Mouse (Mus musculus) hindbrain, embryonic 16.5 days (tissue): ENCODE measurements around the gene Atrnl1. TPM values are rescaled to one million over a fixed set of nuclear protein-coding genes. Genes with fewer than 3 reads are reported as not detected.
"Not testable (repeated sequence)": the region's sequence is repeated elsewhere in the genome, so short reads cannot be mapped to it uniquely, and the experiment has no call there.

ENCODE experiments used
- ATAC-seq: fragments of 200-750 bp; cut with Nextera tagmentation; 2 replicates; pipeline ENCODE4 v1.8.0; 2017; ENCODE audit warnings: moderate TSS enrichment, moderate library complexity
- H3K27ac ChIP-seq: fragments of 300-500 bp; sonication (generic); 2 replicates; pipeline ENCODE4 v1.5.1; 2014; ENCODE audit warnings: low read depth, mild to moderate bottlenecking, control low read depth, low read length, moderate library complexity
- H3K27me3 ChIP-seq: fragments of 300-500 bp; sonication (generic); replicated peaks from 2 replicates; pipeline ENCODE4 v1.6.1; 2014; ENCODE audit warnings: low read length; ENCODE audit not compliant: control insufficient read depth, insufficient read depth
- H3K36me3 ChIP-seq: fragments of 300-500 bp; sonication (generic); 2 replicates; pipeline ENCODE4 v1.6.1; 2014; ENCODE audit warnings: mild to moderate bottlenecking, low read length, moderate library complexity, mixed read lengths; ENCODE audit not compliant: control insufficient read depth, insufficient read depth
- H3K4me1 ChIP-seq: fragments of 300-500 bp; sonication (generic); 2 replicates; pipeline ENCODE4 v1.6.1; 2014; ENCODE audit warnings: low read depth, low read length; ENCODE audit not compliant: control insufficient read depth, insufficient read depth
- H3K4me2 ChIP-seq: fragments of 300-500 bp; sonication (generic); 2 replicates; pipeline ENCODE4 v1.6.1; 2014; ENCODE audit warnings: mild to moderate bottlenecking, low read length, control low read depth, moderate library complexity
- H3K4me3 ChIP-seq: fragments of 300-500 bp; sonication (generic); 2 replicates; pipeline ENCODE4 v1.5.1; 2014; ENCODE audit warnings: mild to moderate bottlenecking, low read length, control low read depth, moderate library complexity
- H3K9ac ChIP-seq: fragments of 300-500 bp; sonication (generic); 2 replicates; pipeline ENCODE4 v1.6.1; 2014; ENCODE audit warnings: low read depth, mild to moderate bottlenecking, control low read depth, low read length, moderate library complexity
- H3K9me3 ChIP-seq: fragments of 300-500 bp; sonication (generic); 2 replicates; pipeline ENCODE4 v1.6.1; 2014; ENCODE audit warnings: mild to moderate bottlenecking, low read length, moderate library complexity; ENCODE audit not compliant: control insufficient read depth
- WGBS: fragments of 180-500 bp; shearing (Covaris S2); extraction: QIAGEN DNeasy Blood & Tissue Kit; methylation state at CpG from one replicate; pipeline ENCODE4 v1.1.7; 2014; 5-methylcytosine and 5-hydroxymethylcytosine counted together
- polyA plus RNA-seq: library from polyadenylated mRNA; unstranded; fragments of >200 nt; fragmentation: Nextera tagmentation; extraction: Ambion mirVana; gene quantifications from 2 replicates; pipeline ENCODE4 v1.2.1, GENCODE M21; 2015

Gene Atrnl1
- polyA plus RNA-seq, 1 experiment from 2014 or later = 5.3 TPM

- not testable (repeated sequence) for H3K4me1 ChIP-seq, H3K36me3 ChIP-seq, ATAC-seq, H3K4me3 ChIP-seq, H3K27me3 ChIP-seq, H3K9ac ChIP-seq, H3K27ac ChIP-seq, H3K4me2 ChIP-seq, H3K9me3 ChIP-seq
- 95% methylated on average over 15 of the region's 15 CpGs for WGBS
These were observed 383.5 kb downstream of the Atrnl1 start for GRCm38 (mm10) chr19:57994174-57994833.

GRCm38 (mm10) chr19:57995015-57995414, 384.2 kb downstream of the Atrnl1 start:
- 98% methylated on average over 8 of the region's 8 CpGs for WGBS

GRCm38 (mm10) chr19:57997961-57998360, 387.1 kb downstream of the Atrnl1 start:
- 43% methylated on average over 4 of the region's 4 CpGs for WGBS

More at GRCm38 (mm10) chr19:57995015-57995414, 384.2 kb downstream of the Atrnl1 start:
- H3K4me1 ChIP-seq = no peaks in the 10 kb centered on the region
- ATAC-seq = no peak
- H3K4me2 ChIP-seq = no peak overlapping the region
- no peaks in the 10 kb centered on the region for H3K27me3 ChIP-seq
- H3K27ac ChIP-seq = no peak overlapping the region
- no peaks in the 10 kb centered on the region for H3K36me3 ChIP-seq
- no peak overlapping the region for H3K9ac ChIP-seq
- H3K9me3 ChIP-seq = no peaks in the 10 kb centered on the region
- no peak overlapping the region for H3K4me3 ChIP-seq

GRCm38 (mm10) chr19:58011636-58012035, 400.8 kb downstream of the Atrnl1 start:
- no peak overlapping the region for H3K4me3 ChIP-seq
- H3K27ac ChIP-seq = no peak overlapping the region
- H3K27me3 ChIP-seq = no peaks in the 10 kb centered on the region
- H3K4me2 ChIP-seq = no peak overlapping the region
- no peaks in the 10 kb centered on the region for H3K4me1 ChIP-seq
- no peak overlapping the region for H3K9ac ChIP-seq
- WGBS = 88% methylated on average over 1 of the region's 1 CpGs
- H3K9me3 ChIP-seq = no peaks in the 10 kb centered on the region
- no peak for ATAC-seq
- no peaks in the 10 kb centered on the region for H3K36me3 ChIP-seq

More at GRCm38 (mm10) chr19:57997961-57998360, 387.1 kb downstream of the Atrnl1 start:
- Histone ChIP-seq H3K9ac (no peak overlapping the region), H3K9me3 (no peaks in the 10 kb centered on the region), H3K27ac (no peak overlapping the region), H3K27me3 (no peaks in the 10 kb centered on the region), H3K4me3 (no peak overlapping the region), H3K4me2 (no peak overlapping the region), H3K4me1 (no peaks in the 10 kb centered on the region), H3K36me3 (no peaks in the 10 kb centered on the region)
- ATAC-seq = no peak

- no peak overlapping the region for H3K9ac ChIP-seq
- H3K9me3 ChIP-seq = no peaks in the 10 kb centered on the region
- H3K4me3 ChIP-seq = no peak overlapping the region
- no peak for ATAC-seq
- H3K36me3 ChIP-seq = no peaks in the 10 kb centered on the region
- no peaks in the 10 kb centered on the region for H3K4me1 ChIP-seq
- H3K27ac ChIP-seq = no peak overlapping the region
- no peaks in the 10 kb centered on the region for H3K27me3 ChIP-seq
- no peak overlapping the region for H3K4me2 ChIP-seq
- 90% methylated on average over 6 of the region's 6 CpGs for whole genome bisulfite sequencing
These were observed 404.9 kb downstream of the Atrnl1 start for GRCm38 (mm10) chr19:58015741-58016140.

- Histone ChIP-seq H3K4me2 (no peak overlapping the region), H3K4me1 (no peaks in the 10 kb centered on the region), H3K9me3 (no peaks in the 10 kb centered on the region), H3K9ac (no peak overlapping the region), H3K36me3 (no peaks in the 10 kb centered on the region), H3K27ac (no peak overlapping the region), H3K4me3 (no peak overlapping the region), H3K27me3 (no peaks in the 10 kb centered on the region)
- 81% methylated on average over 9 of the region's 9 CpGs for WGBS
- ATAC-seq = no peak
These were observed 406.0 kb downstream of the Atrnl1 start for GRCm38 (mm10) chr19:58016561-58017453.

- Histone ChIP-seq H3K9me3 (no peaks in the 10 kb centered on the region), H3K4me1 (no peaks in the 10 kb centered on the region), H3K9ac (no peak overlapping the region), H3K4me2 (no peak overlapping the region), H3K36me3 (no peaks in the 10 kb centered on the region), H3K27me3 (no peaks in the 10 kb centered on the region), H3K4me3 (no peak overlapping the region), H3K27ac (no peak overlapping the region)
- WGBS = 84% methylated on average over 3 of the region's 3 CpGs
- no peak for ATAC-seq
These were observed 406.6 kb downstream of the Atrnl1 start for GRCm38 (mm10) chr19:58017468-58017867.

GRCm38 (mm10) chr19:58018698-58019097, 407.9 kb downstream of the Atrnl1 start:
- 70% methylated on average over 5 of the region's 5 CpGs for WGBS
- H3K4me1 ChIP-seq = no peaks in the 10 kb centered on the region
- H3K36me3 ChIP-seq = no peaks in the 10 kb centered on the region
- H3K4me3 ChIP-seq = no peak overlapping the region
- H3K9ac ChIP-seq = no peak overlapping the region
- H3K27ac ChIP-seq = no peak overlapping the region
- no peaks in the 10 kb centered on the region for H3K9me3 ChIP-seq
- H3K27me3 ChIP-seq = no peaks in the 10 kb centered on the region
- no peak for ATAC-seq
- no peak overlapping the region for H3K4me2 ChIP-seq

- WGBS = 93% methylated on average over 8 of the region's 8 CpGs
- Histone ChIP-seq H3K27ac (no peak overlapping the region), H3K4me3 (no peak overlapping the region), H3K4me1 (no peaks in the 10 kb centered on the region), H3K4me2 (no peak overlapping the region), H3K9me3 (no peaks in the 10 kb centered on the region), H3K9ac (no peak overlapping the region), H3K36me3 (no peaks in the 10 kb centered on the region), H3K27me3 (no peaks in the 10 kb centered on the region)
- no peak for ATAC-seq
These were observed 410.9 kb downstream of the Atrnl1 start for GRCm38 (mm10) chr19:58021514-58022284.
